Mouse (Mus musculus) lung, postnatal 0 days (tissue): Measurements from ENCODE around the gene Rragd. TPM values are rescaled to one million over a fixed set of nuclear protein-coding genes. Genes with fewer than 3 reads are reported as not detected.

Experiments used
- ATAC-seq: fragments of 200-750 bp; cut with Nextera tagmentation; 2 replicates; pipeline ENCODE4 v1.8.0; 2017; ENCODE audit warnings: moderate library complexity
- DNase-seq: peaks from one replicate; pipeline ENCODE4 v3.0.0-alpha.2; 2016; ENCODE audit warnings: low spot score
- H3K27ac ChIP-seq: fragments of 300-500 bp; sonication (generic); 2 replicates; pipeline ENCODE4 v1.5.1; 2014; ENCODE audit warnings: antibody characterized with exemption, mild to moderate bottlenecking, low read length, mixed read lengths
- H3K27me3 ChIP-seq: fragments of 300-500 bp; sonication (generic); replicated peaks from 2 replicates; pipeline ENCODE4 v1.6.1; 2014; ENCODE audit warnings: low read length, mixed read lengths; ENCODE audit not compliant: insufficient read depth
- H3K36me3 ChIP-seq: fragments of 300-500 bp; sonication (generic); 2 replicates; pipeline ENCODE4 v1.6.1; 2014; ENCODE audit warnings: low read length, mixed read lengths; ENCODE audit not compliant: insufficient read depth
- H3K4me1 ChIP-seq: fragments of 300-500 bp; sonication (generic); 2 replicates; pipeline ENCODE4 v1.6.1; 2014; ENCODE audit warnings: antibody characterized with exemption, low read depth, low read length, mixed read lengths; ENCODE audit not compliant: insufficient read depth
- H3K4me2 ChIP-seq: fragments of 300-500 bp; sonication (generic); replicated peaks from 2 replicates; pipeline ENCODE4 v1.6.1; 2014; ENCODE audit warnings: low read depth, mild to moderate bottlenecking, low read length, moderate library complexity, mixed read lengths
- H3K4me3 ChIP-seq: fragments of 300-500 bp; sonication (generic); 2 replicates; pipeline ENCODE4 v1.5.1; 2014; ENCODE audit warnings: low read depth, low read length
- H3K9ac ChIP-seq: fragments of 300-500 bp; sonication (generic); replicated peaks from 2 replicates; pipeline ENCODE4 v1.6.1; 2014; ENCODE audit warnings: low read depth, mild to moderate bottlenecking
- H3K9me3 ChIP-seq: fragments of 300-500 bp; sonication (generic); 2 replicates; pipeline ENCODE4 v1.6.1; 2016; ENCODE audit warnings: low read length, mixed read lengths
- CTCF ChIP-seq: IDR thresholded peaks from 2 replicates; pipeline ENCODE4 v1.5.1; 2016; ENCODE audit warnings: antibody characterized with exemption, mild to moderate bottlenecking
- EP300 ChIP-seq: IDR thresholded peaks from 2 replicates; pipeline ENCODE4 v1.6.1; 2016; ENCODE audit warnings: antibody characterized with exemption, mild to moderate bottlenecking, control low read depth
- WGBS: fragments of 180-500 bp; shearing (Covaris S2); extraction: QIAGEN DNeasy Blood & Tissue Kit; methylation state at CpG from one replicate; pipeline ENCODE4 v1.1.7; 2014; 5-methylcytosine and 5-hydroxymethylcytosine counted together
- polyA plus RNA-seq: library from polyadenylated mRNA; unstranded; fragments of >200 nt; fragmentation: Nextera tagmentation; extraction: Ambion mirVana; gene quantifications from 2 replicates; pipeline ENCODE4 v1.2.1, GENCODE M21; 2015

The Rragd gene
- polyA plus RNA-seq, 1 experiment from 2014 or later, result 5.6 TPM

- peaks cover 9% of the 10 kb centered on the region for H3K36me3 ChIP-seq
- WGBS, result 83% methylated on average over 5 of the region's 5 CpGs
- no peaks in the 10 kb centered on the region for H3K27me3 ChIP-seq
- H3K9ac ChIP-seq, result no peak overlapping the region
- H3K27ac ChIP-seq, result no peak overlapping the region
- ATAC-seq (no peak), DNase-seq (no peak)
- H3K4me1 ChIP-seq, result no peaks in the 10 kb centered on the region
- H3K4me3 ChIP-seq, result no peak overlapping the region
- TF ChIP-seq EP300 (no peak), CTCF (no peak)
- no peaks in the 10 kb centered on the region for H3K9me3 ChIP-seq
- H3K4me2 ChIP-seq, result no peak overlapping the region
Observed at GRCm38 (mm10) chr4:33052650-33053049, 69.8 kb downstream of the Rragd start.

- Histone ChIP-seq H3K4me3 (no peak overlapping the region), H3K4me1 (no peaks in the 10 kb centered on the region), H3K9me3 (no peaks in the 10 kb centered on the region), H3K27ac (no peak overlapping the region), H3K4me2 (no peak overlapping the region), H3K27me3 (no peaks in the 10 kb centered on the region), H3K9ac (no peak overlapping the region), H3K36me3 (peaks cover 6% of the 10 kb centered on the region; the same call in 1 of the 2 replicates)
- ATAC-seq (no peak), DNase-seq (no peak)
- TF ChIP-seq EP300 (no peak), CTCF (no peak)
Observed at GRCm38 (mm10) chr4:33054426-33054825, 71.6 kb downstream of the Rragd start.

- whole genome bisulfite sequencing, result 79% methylated on average over 1 of the region's 1 CpGs
- no peaks in the 10 kb centered on the region for H3K36me3 ChIP-seq
- H3K4me2 ChIP-seq, result no peak overlapping the region
- H3K27me3 ChIP-seq, result no peaks in the 10 kb centered on the region
- ATAC-seq, result peak; percentile 68; the same call in 1 of the 2 replicates
- H3K9me3 ChIP-seq, result no peaks in the 10 kb centered on the region
- H3K9ac ChIP-seq, result no peak overlapping the region
- DNase-seq, result peak; percentile 22
- TF ChIP-seq EP300 (no peak), CTCF (no peak)
- no peak overlapping the region for H3K27ac ChIP-seq
- H3K4me1 ChIP-seq, result no peaks in the 10 kb centered on the region
- no peak overlapping the region for H3K4me3 ChIP-seq
Observed at GRCm38 (mm10) chr4:33056317-33056716, 73.5 kb downstream of the Rragd start.

- no peaks in the 10 kb centered on the region for H3K27me3 ChIP-seq
- H3K4me3 ChIP-seq, result no peak overlapping the region
- no peak overlapping the region for H3K9ac ChIP-seq
- peak overlapping the region; percentile 39 for H3K27ac ChIP-seq
- no peak overlapping the region for H3K4me2 ChIP-seq
- TF ChIP-seq CTCF (no peak), EP300 (no peak)
- peak; percentile 72 for DNase-seq
- H3K36me3 ChIP-seq, result no peaks in the 10 kb centered on the region
- peak; percentile 75 for ATAC-seq
- WGBS, result 57% methylated on average over 11 of the region's 11 CpGs
- no peaks in the 10 kb centered on the region for H3K9me3 ChIP-seq
- no peaks in the 10 kb centered on the region for H3K4me1 ChIP-seq
Observed at GRCm38 (mm10) chr4:33057890-33058687, 75.3 kb downstream of the Rragd start.

- Histone ChIP-seq H3K27ac (no peak overlapping the region), H3K9me3 (no peaks in the 10 kb centered on the region), H3K27me3 (no peaks in the 10 kb centered on the region), H3K4me3 (no peak overlapping the region), H3K4me2 (no peak overlapping the region), H3K36me3 (no peaks in the 10 kb centered on the region), H3K4me1 (no peaks in the 10 kb centered on the region), H3K9ac (no peak overlapping the region)
- DNase-seq (no peak), ATAC-seq (no peak)
- TF ChIP-seq EP300 (no peak), CTCF (no peak)
- WGBS, result 31% methylated on average over 7 of the region's 7 CpGs
Observed at GRCm38 (mm10) chr4:33061158-33061557, 78.3 kb downstream of the Rragd start.

GRCm38 (mm10) chr4:33062981-33063380 lies 80.1 kb downstream of the Rragd start, which contains the start of gene Gabrr2:
Gabrr2 (plus strand) TSS chr4:33062999.
- TF ChIP-seq EP300, result no peak
- no peak for TF ChIP-seq CTCF
- H3K9ac ChIP-seq, result no peak within 1 kb of the TSS
- WGBS, result 83% methylated on average over 4 of the region's 4 CpGs

More at GRCm38 (mm10) chr4:33062981-33063380, 80.1 kb downstream of the Rragd start, which contains the start of gene Gabrr2:
- H3K4me3 ChIP-seq, result no peak within 1 kb of the TSS
- H3K4me2 ChIP-seq, result no peak within 1 kb of the TSS
- DNase-seq (no peak), ATAC-seq (no peak)
- H3K27me3 ChIP-seq, result no peaks in the 10 kb centered on the region
- no peak within 1 kb of the TSS for H3K27ac ChIP-seq
- H3K4me1 ChIP-seq, result no peaks in the 10 kb centered on the region
- no peaks in the 10 kb centered on the region for H3K9me3 ChIP-seq
- H3K36me3 ChIP-seq, result no peaks in the 10 kb centered on the region
